7 mouse cellular contexts compared by ENCODE assay signal in genomic region chr13:80747022-80747421, GRCm38 (mm10).
DNase-seq lines count a peak whose midpoint lies in the region; ATAC-seq and TF ChIP-seq lines count a peak whose summit lies in the region.
"Not testable (repeated sequence)": the region's sequence is repeated elsewhere in the genome, so short reads cannot be mapped to it uniquely, and the experiment has no call there.

No protein-coding gene starts in this region.

- H3K9me3 ChIP-seq in G1E (replicated peaks); embryonic facial prominence, embryonic 11.5 days (replicated peaks; ENCODE audit: control insufficient read depth, low read length); lung, embryonic 14.5 days (ENCODE audit: low read depth, low read length); neural tube, embryonic 14.5 days (ENCODE audit: control insufficient read depth, low read length): not testable (repeated sequence)

- H3K4me3 ChIP-seq in G1E (ENCODE audit: low read depth, low read length); embryonic facial prominence, embryonic 11.5 days (ENCODE audit: low read depth, low read length); lung, embryonic 14.5 days (ENCODE audit: low read depth, low read length); neural tube, embryonic 14.5 days (ENCODE audit: low read depth, low read length): not testable (repeated sequence)

- not testable (repeated sequence) for H3K9ac ChIP-seq in embryonic facial prominence, embryonic 11.5 days (replicated peaks; ENCODE audit: low read length); lung, embryonic 14.5 days; neural tube, embryonic 14.5 days (replicated peaks; ENCODE audit: low read depth, low read length)

- DNase-seq in G1E (ENCODE audit: low spot score), result not testable (repeated sequence)
- DNase-seq in c-Kit-positive CD71-negative TER-119-negative erythroid progenitor cells, embryonic 14.5 days (ENCODE audit: low read depth), result peak; percentile 26
- peak; percentile 79 for DNase-seq in embryonic facial prominence, embryonic 11.5 days (ENCODE audit: low spot score)
- peak; percentile 8 to 36 for DNase-seq in kidney, postnatal 25 days
- peak; percentile 86 for DNase-seq in lung, embryonic 14.5 days

- H3K4me1 ChIP-seq in G1E (ENCODE audit: insufficient read depth, low read depth, low read length); embryonic facial prominence, embryonic 11.5 days (ENCODE audit: control insufficient read depth, insufficient read depth, low read length); lung, embryonic 14.5 days (ENCODE audit: insufficient read depth); neural tube, embryonic 14.5 days (ENCODE audit: control insufficient read depth, insufficient read depth, low read length): not testable (repeated sequence)

- 43% methylated on average over 6 of the region's 6 CpGs for WGBS in embryonic facial prominence, embryonic 11.5 days
- 51% methylated on average over 6 of the region's 6 CpGs for WGBS in lung, embryonic 14.5 days
- WGBS in neural tube, embryonic 14.5 days, result 55% methylated on average over 6 of the region's 6 CpGs

- H3K4me2 ChIP-seq in embryonic facial prominence, embryonic 11.5 days (ENCODE audit: low read depth, low read length); lung, embryonic 14.5 days; neural tube, embryonic 14.5 days (ENCODE audit: low read depth, low read length): not testable (repeated sequence)

- TF ChIP-seq CTCF in G1E (IDR thresholded peaks at IDR 0.05; ENCODE audit: low read depth, low read length), result not testable (repeated sequence)
- peak; percentile 65 for TF ChIP-seq CTCF in lung, embryonic 14.5 days (IDR thresholded peaks at IDR 0.05; ENCODE audit: low read depth)

- H3K27ac ChIP-seq in embryonic facial prominence, embryonic 11.5 days (replicated peaks; ENCODE audit: low read depth, low read length); lung, embryonic 14.5 days (ENCODE audit: low read depth); neural tube, embryonic 14.5 days (ENCODE audit: low read depth, low read length): not testable (repeated sequence)

- not testable (repeated sequence) for H3K36me3 ChIP-seq in G1E (replicated peaks); embryonic facial prominence, embryonic 11.5 days (replicated peaks; ENCODE audit: control insufficient read depth, insufficient read depth, low read depth, low read length); lung, embryonic 14.5 days (ENCODE audit: insufficient read depth); neural tube, embryonic 14.5 days (ENCODE audit: control insufficient read depth, insufficient read depth, low read length)

- H3K27me3 ChIP-seq in G1E (ENCODE audit: insufficient read depth, low read length); embryonic facial prominence, embryonic 11.5 days (ENCODE audit: control insufficient read depth, insufficient read depth, low read length); lung, embryonic 14.5 days (ENCODE audit: insufficient read depth, low read length); neural tube, embryonic 14.5 days (ENCODE audit: control insufficient read depth, insufficient read depth, low read length): not testable (repeated sequence)

- ATAC-seq in G1E (ENCODE audit: extremely low read depth, insufficient number of reproducible peaks, low FRiP score, poor library complexity, severe bottlenecking), result peak; percentile 57; the same call in 1 of the 2 replicates
- not testable (repeated sequence) for ATAC-seq in embryonic facial prominence, embryonic 11.5 days (replicated peaks; ENCODE audit: insufficient number of reproducible peaks, low FRiP score, low TSS enrichment, low read depth)
- peak; percentile 75 to 81; a peak in 3 of 4 replicates for ATAC-seq in hematopoietic stem cell, adult 5-6 weeks (replicated peaks in 1 of 2; ENCODE audit: insufficient read depth in 1 of 2, low FRiP score in 2 of 2, low TSS enrichment in 1 of 2, low read depth in 1 of 2, poor library complexity in 2 of 2, severe bottlenecking in 2 of 2)
- 0 out of 2 replicates have a peak, but pooled peaks have one; percentile 56 for ATAC-seq in lung, embryonic 14.5 days (ENCODE audit: insufficient read depth)
- 0 out of 2 replicates have a peak, but pooled peaks have one; percentile 63 for ATAC-seq in neural tube, embryonic 14.5 days (ENCODE audit: low read depth)
